Mouse (Mus musculus) cerebral cortex, adult 2 months (tissue): ENCODE data around the gene Fam169b.

Experiments
- WGBS: fragments of 180-500 bp; shearing (Covaris S2); methylation state at CpG from one replicate; pipeline ENCODE4 v1.1.7; 2018; 5-methylcytosine and 5-hydroxymethylcytosine counted together

The Fam169b gene

GRCm38 (mm10) chr7:68264028-68264453, 9.6 kb upstream of the Fam169b start, which contains the start of gene Pgpep1l:
Gene Pgpep1l, minus strand, starts transcription at chr7:68264233.
- 14% methylated on average over 25 of the region's 25 CpGs for WGBS

GRCm38 (mm10) chr7:68264531-68264930, 9.1 kb upstream of the Fam169b start:
- 4% methylated on average over 14 of the region's 14 CpGs for WGBS

- WGBS = 51% methylated on average over 7 of the region's 7 CpGs
Measured at GRCm38 (mm10) chr7:68265391-68265790, 8.2 kb upstream of the Fam169b start.

DNA sequence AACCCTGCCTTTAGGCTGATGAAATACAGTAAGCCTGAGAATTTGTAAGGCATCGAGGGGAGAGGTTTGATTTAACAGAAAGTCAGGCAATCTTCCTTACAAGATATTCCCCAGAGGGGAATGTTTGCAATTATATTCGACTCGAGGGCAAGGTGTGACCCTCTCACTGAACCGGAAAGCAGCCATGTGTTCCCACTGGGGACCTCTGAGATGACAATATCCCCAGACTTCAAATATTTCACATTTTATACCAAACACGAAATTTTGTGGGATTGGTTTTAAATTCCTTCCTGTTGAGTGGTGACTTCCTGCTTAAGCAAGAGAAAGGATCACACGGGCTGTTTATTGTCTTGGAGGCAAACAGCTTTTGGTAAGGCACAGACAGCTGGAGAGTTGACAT, 6.9 kb upstream of the Fam169b start:
- 57% methylated on average over 6 of the region's 6 CpGs for WGBS

DNA sequence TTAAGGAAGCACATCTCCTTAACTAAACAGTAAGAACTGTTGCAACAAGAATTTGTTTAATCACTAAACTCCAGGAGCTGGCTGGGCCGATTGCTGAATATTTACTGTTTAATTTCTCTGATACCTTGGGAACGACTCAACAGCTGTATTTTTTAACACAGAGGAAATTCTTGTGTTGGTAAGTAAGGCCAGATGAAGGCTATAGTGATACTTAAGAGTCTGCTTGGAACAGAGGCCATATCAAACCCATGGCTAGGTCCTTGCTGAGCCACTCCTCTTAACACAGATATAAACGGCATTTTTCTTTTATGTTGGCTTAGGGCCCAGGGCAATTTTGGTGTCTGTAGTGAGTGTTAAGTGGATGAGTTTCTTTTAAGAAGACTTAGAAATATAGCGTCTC, 3.1 kb upstream of the Fam169b start:
- WGBS = 72% methylated on average over 4 of the region's 4 CpGs

GRCm38 (mm10) chr7:68271816-68272215, 1.8 kb upstream of the Fam169b start:
- WGBS = 96% methylated on average over 6 of the region's 6 CpGs

- 92% methylated on average over 10 of the region's 10 CpGs for WGBS
Measured at GRCm38 (mm10) chr7:68272607-68273006, 1.0 kb upstream of the Fam169b start.

DNA sequence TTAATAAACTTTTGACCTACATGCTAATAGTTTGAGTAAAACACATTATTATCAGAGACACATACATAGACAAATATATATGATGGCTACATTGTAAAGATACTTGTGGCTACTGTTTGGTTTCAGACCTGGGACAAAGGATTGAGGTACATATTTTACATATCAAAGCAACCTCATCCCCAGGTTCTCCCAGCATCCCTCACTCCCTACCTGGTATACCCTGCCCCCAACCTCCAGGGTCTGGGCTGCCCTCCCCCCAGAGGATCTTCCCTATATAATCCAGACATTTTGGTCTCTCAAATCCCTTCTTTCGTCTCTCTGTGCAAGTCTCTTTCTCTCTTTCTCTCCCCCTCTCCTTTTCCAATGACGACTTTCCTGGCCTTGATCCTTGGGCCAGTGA, 579 bp downstream of the Fam169b start:
- WGBS = 90% methylated on average over 2 of the region's 2 CpGs

DNA sequence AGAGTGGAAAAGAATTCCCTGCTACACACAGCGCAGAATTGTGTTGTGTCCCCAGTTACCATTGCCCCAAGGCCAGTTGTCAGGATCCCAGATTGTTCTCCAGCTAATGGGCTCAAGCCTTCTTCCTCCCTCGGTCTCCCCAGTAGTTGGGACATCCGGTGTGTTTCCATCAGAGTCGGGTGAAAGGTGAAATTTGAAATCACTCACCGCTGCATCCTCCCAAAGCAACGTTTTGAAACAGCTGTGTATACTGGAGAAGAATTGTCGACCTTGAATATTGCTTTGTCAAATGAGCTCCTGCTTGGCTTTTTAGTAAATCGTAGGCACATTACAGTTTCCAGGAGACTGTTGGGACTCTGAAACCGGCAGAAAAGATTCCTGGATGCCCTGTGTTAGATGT, 1.3 kb downstream of the Fam169b start:
- WGBS = 74% methylated on average over 9 of the region's 9 CpGs

DNA sequence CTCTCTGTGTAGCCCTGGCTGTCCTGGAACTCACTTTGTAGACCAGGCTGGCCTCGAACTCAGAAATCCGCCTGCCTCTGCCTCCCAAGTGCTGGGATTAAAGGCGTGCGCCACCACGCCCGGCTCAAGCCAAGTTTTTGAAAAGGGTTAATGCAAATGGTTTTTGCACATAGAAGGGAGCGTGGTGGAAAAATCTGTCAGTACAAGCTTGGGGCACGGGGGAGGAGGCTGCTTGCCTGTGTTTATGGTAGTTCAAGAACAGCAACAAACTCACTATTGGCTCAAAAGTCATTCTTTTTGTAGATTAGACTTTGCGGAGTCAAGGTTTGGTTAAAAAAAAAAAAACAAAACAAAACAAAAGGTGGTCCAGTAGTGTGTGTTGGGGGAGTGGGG, 1.8 kb downstream of the Fam169b start:
- 57% methylated on average over 9 of the region's 9 CpGs for WGBS

DNA sequence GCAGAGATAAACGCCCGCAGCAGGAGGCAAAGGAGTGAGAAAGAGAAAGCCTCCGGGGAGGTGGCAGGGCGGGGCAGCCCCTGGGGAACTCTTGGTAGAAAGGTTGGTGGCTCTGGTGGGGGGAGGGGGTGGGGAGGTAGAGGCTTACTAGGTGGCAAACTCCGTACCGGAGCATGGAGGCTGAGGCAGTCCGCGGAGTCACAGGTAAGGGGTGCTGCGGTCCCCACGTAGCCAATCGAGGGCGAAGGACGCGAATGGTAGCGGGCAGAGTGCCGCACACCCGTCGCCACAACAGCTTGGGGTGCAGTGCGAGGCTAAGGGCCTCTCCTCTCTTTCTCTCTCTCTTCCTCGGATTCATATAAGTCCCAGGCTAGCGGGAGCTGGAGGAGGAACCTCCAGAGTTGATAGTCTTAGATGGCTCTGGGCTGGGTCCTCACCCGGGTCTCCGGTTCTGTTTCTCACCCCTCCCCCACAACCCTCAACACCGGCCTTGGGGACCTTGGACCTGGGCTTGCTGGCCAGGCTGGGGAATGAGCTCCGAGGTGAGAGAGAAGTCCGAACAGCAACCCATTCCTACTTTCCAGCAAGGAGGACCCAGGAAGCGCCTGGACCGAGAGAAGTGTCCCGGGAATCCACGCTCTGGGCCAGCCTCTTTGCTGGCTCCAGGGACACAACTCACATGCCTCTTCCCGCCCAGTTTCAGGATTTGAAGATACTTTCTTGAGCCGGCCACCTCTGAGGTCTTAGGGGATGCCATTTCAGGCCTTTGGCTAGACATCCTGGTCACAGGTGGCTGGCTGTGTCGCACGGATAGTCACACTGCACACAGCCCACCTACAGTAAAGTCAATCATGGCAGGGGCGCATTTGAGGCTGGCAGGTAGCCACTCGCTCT, 2.4 kb downstream of the Fam169b start:
- 18% methylated on average over 36 of the region's 36 CpGs for whole genome bisulfite sequencing

DNA sequence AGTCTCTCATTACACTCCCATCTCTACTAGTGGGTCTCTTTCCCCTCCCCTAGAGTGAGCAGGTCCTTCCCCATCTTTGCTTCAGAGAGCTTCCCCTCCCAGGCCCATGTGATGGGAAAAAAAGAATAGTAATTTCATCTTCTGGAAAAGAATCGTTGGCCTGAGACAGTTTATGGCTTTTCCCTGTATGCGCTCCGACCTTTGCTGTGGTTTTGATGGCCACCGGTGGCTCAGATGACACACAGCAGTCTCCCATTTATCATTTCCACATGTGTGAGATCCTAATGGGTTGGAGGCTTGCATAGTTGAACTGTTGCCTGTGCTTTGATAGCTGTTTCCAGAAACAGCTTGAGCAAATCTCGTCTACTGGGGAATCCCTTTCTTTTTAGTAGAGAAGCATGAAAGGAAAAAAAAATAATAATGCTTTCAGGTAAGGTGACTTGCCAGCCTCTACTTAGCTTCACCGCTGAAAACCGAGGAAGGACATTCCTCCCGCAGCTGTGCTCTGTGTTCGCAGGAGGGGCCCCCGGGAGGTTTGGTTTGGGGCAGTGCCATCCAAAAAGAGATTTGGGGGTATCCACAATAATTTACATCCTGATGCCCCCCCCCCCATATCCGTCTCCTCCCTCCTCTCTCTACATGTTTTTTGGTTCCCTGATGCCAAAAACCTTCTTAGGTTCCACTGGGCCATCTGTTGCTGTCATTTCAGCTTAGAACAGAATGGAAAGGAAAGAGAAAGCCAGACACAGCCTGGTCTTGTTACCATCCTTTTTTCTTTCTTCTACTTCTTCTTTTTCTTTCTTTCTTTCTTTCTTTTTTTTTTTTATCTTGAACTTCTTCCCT, 3.6 kb downstream of the Fam169b start:
- 69% methylated on average over 11 of the region's 11 CpGs for WGBS

- WGBS = 68% methylated on average over 4 of the region's 4 CpGs
Measured at GRCm38 (mm10) chr7:68277897-68278270, 4.2 kb downstream of the Fam169b start.

DNA sequence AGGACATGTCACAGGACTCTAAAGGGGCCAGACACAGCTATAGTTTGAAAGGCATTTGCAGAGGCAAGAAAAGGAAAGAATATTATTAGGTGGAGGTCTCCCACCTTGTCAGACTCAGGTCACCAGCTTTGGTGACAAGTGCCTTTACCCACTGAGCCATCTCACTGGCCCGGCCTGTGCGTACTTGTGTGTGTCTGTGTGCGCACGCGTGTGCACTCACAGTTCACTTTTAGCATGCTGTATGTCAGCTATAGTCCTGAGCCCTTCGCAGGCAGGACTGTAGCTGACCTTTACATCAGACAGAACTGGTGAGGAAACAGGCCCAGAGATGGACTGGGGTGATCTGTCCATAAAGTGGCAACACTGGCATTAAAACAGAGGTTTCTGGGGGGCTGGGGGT, 4.7 kb downstream of the Fam169b start:
- 99% methylated on average over 6 of the region's 6 CpGs for WGBS

GRCm38 (mm10) chr7:68278908-68279307, 5.3 kb downstream of the Fam169b start:
- WGBS = 86% methylated on average over 6 of the region's 6 CpGs

GRCm38 (mm10) chr7:68279481-68279880, 5.8 kb downstream of the Fam169b start:
- WGBS = 94% methylated on average over 7 of the region's 7 CpGs

DNA sequence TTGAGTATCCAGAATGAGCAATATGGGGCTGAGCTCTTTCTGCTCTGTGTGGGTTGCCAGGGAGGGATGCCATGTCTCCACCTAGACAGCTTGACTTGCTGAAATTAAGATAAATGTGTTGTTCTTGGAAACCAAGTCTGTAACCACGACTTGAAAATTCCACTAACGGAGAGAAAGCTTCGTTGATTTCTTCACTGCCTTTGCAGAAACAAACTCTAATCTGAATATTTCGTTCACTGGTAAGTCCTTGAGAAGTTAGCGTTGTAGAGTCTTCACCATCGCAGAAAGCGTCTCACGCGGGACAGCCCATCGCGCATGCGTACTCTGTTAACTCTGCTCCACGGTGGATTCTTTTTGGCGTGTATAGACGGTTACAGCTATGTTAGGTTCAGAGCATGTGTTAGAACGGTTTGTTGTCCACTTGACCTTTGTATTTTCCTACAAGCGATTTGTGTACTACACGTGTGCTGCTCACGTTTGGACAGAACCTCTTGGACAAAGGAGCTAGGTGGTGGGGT, 6.8 kb downstream of the Fam169b start:
- WGBS = 74% methylated on average over 19 of the region's 19 CpGs

DNA sequence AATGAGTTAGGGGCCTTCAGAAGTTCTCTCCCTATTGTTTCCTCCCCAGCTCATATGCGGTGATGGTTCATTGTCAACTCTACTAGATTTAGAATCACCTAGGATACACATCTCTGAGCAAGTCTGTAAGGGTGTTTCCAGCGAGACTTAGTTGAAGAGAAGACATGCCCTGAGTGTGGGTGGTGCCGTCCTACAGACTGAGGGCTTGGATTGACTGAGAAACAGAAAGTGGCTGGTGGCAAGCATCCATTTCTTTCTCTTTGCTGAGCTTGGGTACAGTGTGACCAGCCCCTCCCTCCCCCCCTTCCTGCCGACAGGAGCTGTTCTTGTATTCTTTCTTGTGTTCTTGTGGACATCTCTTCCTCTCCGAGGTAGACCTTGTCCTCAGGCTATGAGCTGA, 7.7 kb downstream of the Fam169b start:
- WGBS = 50% methylated on average over 5 of the region's 5 CpGs

DNA sequence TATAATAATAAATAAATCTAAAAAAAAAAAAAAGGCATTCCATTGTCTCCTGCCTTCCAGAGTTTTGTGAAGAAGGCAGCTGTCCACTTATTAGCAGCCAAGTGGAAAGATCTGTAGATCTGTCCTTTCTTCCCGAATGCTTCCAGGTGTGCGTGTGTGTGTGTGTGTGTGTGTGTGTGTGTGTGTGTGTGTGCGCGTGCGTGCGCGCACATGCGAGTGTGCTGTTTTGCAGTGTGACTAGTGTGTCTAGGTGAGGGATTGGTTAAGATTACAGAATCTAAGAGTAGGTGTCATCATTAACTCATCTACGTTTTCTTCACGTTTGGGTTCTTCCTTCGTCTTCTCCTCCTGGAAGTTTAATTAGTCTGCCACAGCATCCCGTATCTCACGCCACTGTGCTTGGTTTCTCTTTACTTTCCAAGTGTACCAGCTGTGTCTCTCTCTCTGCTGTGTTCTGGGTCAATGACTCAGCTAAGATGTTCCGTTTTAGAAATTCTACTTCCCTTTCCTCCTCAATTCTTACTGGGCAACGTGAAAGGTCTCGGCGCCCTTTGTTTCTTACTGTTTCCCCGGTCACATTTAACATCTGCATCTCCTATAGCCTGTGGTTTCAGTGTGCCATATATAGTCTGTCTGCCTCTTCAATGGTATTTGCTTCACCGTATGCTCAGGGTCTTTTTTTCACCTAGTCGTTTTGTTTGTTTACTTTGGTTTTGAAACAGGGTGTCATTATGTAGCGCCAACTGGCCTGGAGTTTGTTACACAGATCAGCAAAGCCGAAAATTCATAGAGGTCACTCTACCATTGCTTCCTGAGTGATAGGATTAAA, 8.9 kb downstream of the Fam169b start:
- WGBS = 76% methylated on average over 22 of the region's 22 CpGs

GRCm38 (mm10) chr7:68283133-68283520, 9.5 kb downstream of the Fam169b start:
- 89% methylated on average over 4 of the region's 4 CpGs for WGBS

- WGBS = 90% methylated on average over 7 of the region's 7 CpGs
Measured at GRCm38 (mm10) chr7:68283776-68284175, 10.1 kb downstream of the Fam169b start.

DNA sequence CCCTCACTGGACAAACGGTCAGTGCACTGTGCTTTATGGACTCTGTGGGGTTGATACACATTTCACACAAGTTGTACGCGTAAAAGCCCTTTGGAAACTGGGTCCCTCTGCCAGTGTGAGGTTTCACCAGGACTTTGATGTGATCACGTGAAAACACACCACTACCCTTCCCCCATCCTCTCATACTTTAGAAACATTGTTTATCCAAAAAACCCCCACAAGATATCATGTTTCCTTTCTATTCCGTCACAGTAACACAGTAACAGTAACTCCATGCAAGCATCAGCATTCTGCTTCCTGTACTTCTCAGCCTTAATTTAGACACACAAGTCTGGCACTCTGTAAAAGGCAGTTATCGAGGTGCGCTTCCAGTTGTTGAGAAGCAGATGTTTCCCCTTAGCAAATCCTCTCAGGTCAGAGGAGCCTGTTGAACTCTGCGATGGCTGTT, 12.2 kb downstream of the Fam169b start:
- WGBS = 73% methylated on average over 8 of the region's 8 CpGs
